Mouse (Mus musculus): ENCODE measurements around the gene Zmynd8. TPM values are rescaled to one million over a fixed set of nuclear protein-coding genes. Genes with fewer than 3 reads are reported as not detected.

Zmynd8 gene
- polyA plus RNA-seq, 1 experiment from 2014 or later = 81.5 TPM

DNA sequence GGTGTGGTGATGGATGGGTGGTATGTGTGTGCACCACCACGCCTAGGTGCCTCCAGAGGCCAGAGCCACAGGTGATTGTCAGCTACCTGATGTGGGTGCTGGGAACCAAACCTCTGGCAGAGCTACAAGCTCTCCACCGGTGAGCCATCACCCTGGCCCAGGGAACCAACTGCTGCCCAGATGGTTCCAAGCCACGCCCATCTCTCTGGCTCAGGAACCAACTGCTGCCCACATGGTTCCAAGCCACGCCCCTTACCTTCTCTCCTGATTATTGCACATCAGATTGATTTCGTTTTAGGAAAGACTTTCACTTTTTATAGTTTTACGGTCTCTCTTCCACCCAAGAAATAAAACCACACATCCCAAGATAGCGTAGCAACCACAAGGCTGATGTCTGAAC lies 150.8 kb downstream of the Zmynd8 start:
- H3K36me3 ChIP-seq (ENCODE audit: control insufficient read depth, insufficient read depth) = no peaks in the 10 kb centered on the region
- H3K27ac ChIP-seq (ENCODE audit: low read length) = no peak overlapping the region
- H3K27me3 ChIP-seq (replicated peaks; ENCODE audit: control insufficient read depth, insufficient read depth, low read length) = peaks cover 6% of the 10 kb centered on the region; the same call in 1 of the 2 replicates
- no peak overlapping the region for H3K4me3 ChIP-seq (replicated peaks; ENCODE audit: low read length)
- WGBS = 62% methylated on average over 7 of the region's 7 CpGs
- no peak overlapping the region for H3K4me2 ChIP-seq (ENCODE audit: low read length)
- ATAC-seq = no peak
- H3K9ac ChIP-seq (replicated peaks; ENCODE audit: low read depth, low read length) = no peak overlapping the region
- peaks cover 15% of the 10 kb centered on the region for H3K4me1 ChIP-seq (replicated peaks; ENCODE audit: control insufficient read depth, insufficient read depth, low read length)
- H3K9me3 ChIP-seq (ENCODE audit: control insufficient read depth, low read length) = no peaks in the 10 kb centered on the region

DNA sequence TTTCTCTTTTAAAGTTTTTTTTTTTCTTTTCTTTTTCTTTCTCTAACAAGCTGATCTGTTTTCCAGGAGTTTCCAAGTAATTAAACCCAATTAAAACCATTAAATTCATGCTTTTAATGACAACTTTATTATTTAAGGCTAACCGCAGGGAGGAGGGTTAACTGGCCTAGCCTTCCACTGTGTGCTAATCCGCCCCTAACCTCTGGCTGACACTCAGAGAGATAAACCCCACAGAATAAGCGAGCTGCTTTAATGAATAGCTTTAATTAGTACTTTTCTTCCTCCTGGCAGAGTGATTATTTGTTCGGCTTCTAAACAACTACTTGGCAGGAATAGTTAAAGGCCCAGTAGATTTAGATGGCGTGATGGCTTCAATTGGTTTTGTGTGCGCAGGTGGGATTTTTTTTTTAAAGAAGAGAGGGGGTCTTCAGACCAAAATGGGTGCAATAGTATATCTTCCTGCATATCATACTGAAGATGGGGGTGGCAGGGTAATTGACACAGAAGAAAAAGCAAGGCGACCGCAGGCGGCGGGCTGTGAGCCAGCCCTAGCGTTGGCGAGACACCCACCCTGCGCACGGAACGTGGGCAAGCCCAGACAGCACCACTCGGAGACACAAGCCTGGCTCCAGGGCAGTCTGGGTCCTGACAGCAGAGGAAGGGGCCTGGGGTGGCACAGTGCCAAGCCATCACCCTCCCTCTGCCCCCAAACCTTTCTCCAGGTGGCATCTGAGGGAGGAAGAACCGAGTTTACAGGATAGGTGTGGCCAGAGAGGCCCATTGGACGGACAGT lies 153.3 kb downstream of the Zmynd8 start:
- Histone ChIP-seq H3K9ac (replicated peaks; ENCODE audit: low read depth, low read length) (peak overlapping the region; percentile 22; the same call in 1 of the 2 replicates), H3K4me3 (replicated peaks; ENCODE audit: low read length) (no peak overlapping the region), H3K9me3 (ENCODE audit: control insufficient read depth, low read length) (no peaks in the 10 kb centered on the region), H3K4me2 (ENCODE audit: low read length) (peak overlapping the region; percentile 42), H3K4me1 (replicated peaks; ENCODE audit: control insufficient read depth, insufficient read depth, low read length) (peaks cover 23% of the 10 kb centered on the region), H3K27me3 (replicated peaks; ENCODE audit: control insufficient read depth, insufficient read depth, low read length) (peaks cover 11% of the 10 kb centered on the region; the same call in 1 of the 2 replicates), H3K36me3 (ENCODE audit: control insufficient read depth, insufficient read depth) (no peaks in the 10 kb centered on the region), H3K27ac (ENCODE audit: low read length) (peak overlapping the region; percentile 75)
- peak; percentile 92 for ATAC-seq
- WGBS = 5% methylated on average over 18 of the region's 18 CpGs

DNA sequence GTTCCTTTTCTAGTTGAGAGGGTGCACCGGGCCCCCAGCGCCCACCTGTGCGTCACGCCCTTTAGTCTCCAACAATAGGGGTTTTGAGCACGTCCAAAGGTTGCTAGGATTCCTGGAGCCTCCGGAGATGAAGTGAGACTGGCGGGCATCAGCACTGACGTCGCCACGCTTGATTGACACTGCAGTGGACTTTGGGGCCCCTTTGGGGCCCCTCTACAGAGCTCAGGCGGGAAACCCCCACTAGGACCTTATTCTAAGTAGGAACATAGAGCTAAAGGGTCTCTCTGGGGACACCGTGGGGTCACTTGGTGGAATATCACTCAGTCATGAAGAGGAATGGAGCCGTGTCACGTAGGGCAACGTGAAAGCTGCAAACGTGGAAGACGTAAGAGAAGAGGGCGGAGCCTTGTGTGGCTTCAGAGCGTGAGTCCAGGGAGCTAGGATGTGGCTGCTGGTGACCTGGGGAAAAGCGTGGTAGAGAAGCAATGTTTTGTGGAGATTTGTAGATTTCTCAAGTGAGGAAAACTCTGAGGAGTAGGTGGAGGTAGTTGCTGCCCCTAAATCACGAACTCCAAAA lies 156.5 kb downstream of the Zmynd8 start:
- ATAC-seq = no peak
- Histone ChIP-seq H3K27ac (ENCODE audit: low read length) (no peak overlapping the region), H3K27me3 (replicated peaks; ENCODE audit: control insufficient read depth, insufficient read depth, low read length) (peaks cover 5% of the 10 kb centered on the region; the same call in 1 of the 2 replicates), H3K4me1 (replicated peaks; ENCODE audit: control insufficient read depth, insufficient read depth, low read length) (peaks cover 23% of the 10 kb centered on the region), H3K4me2 (ENCODE audit: low read length) (no peak overlapping the region), H3K9ac (replicated peaks; ENCODE audit: low read depth, low read length) (no peak overlapping the region), H3K9me3 (ENCODE audit: control insufficient read depth, low read length) (no peaks in the 10 kb centered on the region), H3K4me3 (replicated peaks; ENCODE audit: low read length) (no peak overlapping the region), H3K36me3 (ENCODE audit: control insufficient read depth, insufficient read depth) (no peaks in the 10 kb centered on the region)
- WGBS = 28% methylated on average over 21 of the region's 21 CpGs

DNA sequence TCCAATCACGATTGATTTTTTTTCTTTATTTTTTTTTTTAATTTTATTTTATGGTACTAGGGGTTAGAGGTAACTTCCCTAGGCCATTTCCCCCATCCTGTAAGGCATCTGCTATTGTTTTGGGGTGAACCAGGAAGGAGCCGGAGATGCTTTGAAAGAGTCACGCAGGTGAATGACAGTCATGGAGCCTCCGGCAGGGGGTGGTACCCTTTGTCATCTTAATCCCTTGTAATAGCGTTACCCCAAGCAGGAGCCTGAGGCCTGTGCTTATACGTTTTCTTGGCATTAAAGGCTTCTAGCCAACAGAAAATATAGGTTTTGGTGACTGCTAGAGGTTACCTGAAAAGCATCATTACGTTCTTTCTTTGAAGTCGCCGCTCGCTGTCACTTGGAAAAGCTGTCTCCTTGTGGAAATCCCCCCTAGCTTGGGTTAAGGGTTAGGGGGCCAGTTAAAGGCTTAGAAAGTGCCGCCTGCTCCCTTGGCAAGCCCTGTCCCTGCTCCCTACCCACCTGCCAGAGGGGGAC lies 157.2 kb downstream of the Zmynd8 start:
- H3K4me2 ChIP-seq (ENCODE audit: low read length) = no peak overlapping the region
- no peak overlapping the region for H3K4me3 ChIP-seq (replicated peaks; ENCODE audit: low read length)
- no peaks in the 10 kb centered on the region for H3K9me3 ChIP-seq (ENCODE audit: control insufficient read depth, low read length)
- peaks cover 5% of the 10 kb centered on the region; the same call in 1 of the 2 replicates for H3K27me3 ChIP-seq (replicated peaks; ENCODE audit: control insufficient read depth, insufficient read depth, low read length)
- H3K4me1 ChIP-seq (replicated peaks; ENCODE audit: control insufficient read depth, insufficient read depth, low read length) = peaks cover 23% of the 10 kb centered on the region
- 15% methylated on average over 11 of the region's 11 CpGs for WGBS
- ATAC-seq = no peak
- H3K27ac ChIP-seq (ENCODE audit: low read length) = no peak overlapping the region
- H3K9ac ChIP-seq (replicated peaks; ENCODE audit: low read depth, low read length) = 0 out of 2 replicates have a peak overlapping the region, but pooled peaks have one; percentile 6
- no peaks in the 10 kb centered on the region for H3K36me3 ChIP-seq (ENCODE audit: control insufficient read depth, insufficient read depth)

DNA sequence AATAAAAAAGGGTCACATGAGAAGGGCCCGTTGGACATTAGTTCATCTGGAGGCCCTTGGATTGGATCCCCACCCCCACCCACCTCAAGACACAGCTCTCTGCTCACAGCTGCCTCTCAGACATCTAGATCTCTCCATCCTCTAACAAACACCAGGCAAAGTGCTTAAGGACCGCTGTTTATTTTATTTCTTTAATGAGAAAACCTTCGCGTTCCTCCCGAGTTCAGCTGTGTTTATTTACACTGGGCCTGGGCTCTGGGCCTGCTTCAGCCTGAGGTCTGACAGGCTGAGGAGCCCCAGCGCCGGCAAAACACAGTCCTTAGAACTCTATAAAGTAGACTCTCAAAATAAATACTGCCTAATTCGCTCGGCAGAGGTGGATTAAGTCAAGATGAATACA lies 157.8 kb downstream of the Zmynd8 start:
- H3K4me3 ChIP-seq (replicated peaks; ENCODE audit: low read length) = no peak overlapping the region
- H3K27ac ChIP-seq (ENCODE audit: low read length) = no peak overlapping the region
- ATAC-seq = no peak
- no peaks in the 10 kb centered on the region for H3K36me3 ChIP-seq (ENCODE audit: control insufficient read depth, insufficient read depth)
- H3K9ac ChIP-seq (replicated peaks; ENCODE audit: low read depth, low read length) = no peak overlapping the region
- H3K4me2 ChIP-seq (ENCODE audit: low read length) = no peak overlapping the region
- WGBS = 6% methylated on average over 9 of the region's 9 CpGs
- no peaks in the 10 kb centered on the region for H3K9me3 ChIP-seq (ENCODE audit: control insufficient read depth, low read length)
- H3K4me1 ChIP-seq (replicated peaks; ENCODE audit: control insufficient read depth, insufficient read depth, low read length) = peaks cover 22% of the 10 kb centered on the region
- H3K27me3 ChIP-seq (replicated peaks; ENCODE audit: control insufficient read depth, insufficient read depth, low read length) = peaks cover 5% of the 10 kb centered on the region; the same call in 1 of the 2 replicates

DNA sequence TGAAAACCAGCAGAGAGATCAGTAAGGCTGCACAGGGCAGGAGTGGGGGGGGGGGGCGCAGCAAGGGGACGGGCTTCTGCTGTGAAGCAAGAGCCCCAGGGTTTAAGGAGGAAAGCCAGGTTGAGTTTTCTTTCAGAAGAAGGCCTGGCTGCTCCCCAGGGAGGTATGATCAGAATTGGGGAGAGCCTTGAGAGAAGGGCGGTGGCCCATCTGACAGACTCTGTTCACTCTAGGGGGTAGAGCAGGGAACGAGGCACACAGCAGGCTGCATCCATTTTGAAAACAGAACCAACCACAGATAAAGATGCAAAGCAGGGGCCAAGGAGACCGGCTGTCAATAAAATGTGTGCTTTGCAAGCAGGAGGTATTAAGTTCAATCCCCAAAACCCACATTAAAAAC lies 158.4 kb downstream of the Zmynd8 start:
- WGBS = 35% methylated on average over 3 of the region's 5 CpGs
- H3K4me1 ChIP-seq (replicated peaks; ENCODE audit: control insufficient read depth, insufficient read depth, low read length) = peaks cover 16% of the 10 kb centered on the region
- H3K36me3 ChIP-seq (ENCODE audit: control insufficient read depth, insufficient read depth) = no peaks in the 10 kb centered on the region
- H3K9ac ChIP-seq (replicated peaks; ENCODE audit: low read depth, low read length) = no peak overlapping the region
- H3K27ac ChIP-seq (ENCODE audit: low read length) = no peak overlapping the region
- no peak for ATAC-seq
- H3K9me3 ChIP-seq (ENCODE audit: control insufficient read depth, low read length) = no peaks in the 10 kb centered on the region
- no peak overlapping the region for H3K4me2 ChIP-seq (ENCODE audit: low read length)
- no peak overlapping the region for H3K4me3 ChIP-seq (replicated peaks; ENCODE audit: low read length)
- peaks cover 5% of the 10 kb centered on the region; the same call in 1 of the 2 replicates for H3K27me3 ChIP-seq (replicated peaks; ENCODE audit: control insufficient read depth, insufficient read depth, low read length)

DNA sequence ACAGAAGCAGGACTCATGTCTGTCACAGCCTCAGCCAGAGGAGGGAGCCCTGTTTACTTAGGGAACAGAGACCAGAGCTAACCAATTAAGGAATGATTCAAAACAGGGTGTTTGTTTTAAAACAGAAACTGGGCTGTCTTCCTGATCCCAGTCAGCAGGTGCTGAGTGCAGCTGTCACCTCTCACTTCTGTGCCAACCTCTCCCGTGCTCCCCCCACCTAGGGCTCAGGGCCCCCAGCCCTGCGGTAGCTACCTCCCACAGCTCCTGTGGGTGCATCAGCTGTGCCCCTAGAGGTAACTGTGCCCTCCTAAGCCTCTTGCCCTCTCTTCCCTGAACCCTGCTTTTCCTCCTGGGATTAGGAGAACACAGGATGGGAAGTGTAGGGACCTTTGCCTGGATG lies 162.5 kb downstream of the Zmynd8 start:
- Histone ChIP-seq H3K4me1 (replicated peaks; ENCODE audit: control insufficient read depth, insufficient read depth, low read length) (peaks cover 7% of the 10 kb centered on the region; the same call in 1 of the 2 replicates), H3K9me3 (ENCODE audit: control insufficient read depth, low read length) (no peaks in the 10 kb centered on the region), H3K4me2 (ENCODE audit: low read length) (no peak overlapping the region), H3K9ac (replicated peaks; ENCODE audit: low read depth, low read length) (no peak overlapping the region), H3K4me3 (replicated peaks; ENCODE audit: low read length) (no peak overlapping the region), H3K27ac (ENCODE audit: low read length) (no peak overlapping the region), H3K27me3 (replicated peaks; ENCODE audit: control insufficient read depth, insufficient read depth, low read length) (no peaks in the 10 kb centered on the region), H3K36me3 (ENCODE audit: control insufficient read depth, insufficient read depth) (no peaks in the 10 kb centered on the region)
- ATAC-seq = no peak
- WGBS = 34% methylated on average over 2 of the region's 2 CpGs

Small RNA genes within 50 kb of the gene (microRNA-seq; reads per million reads assigned to microRNA genes)
- not detected for gene Gm22692

Other genes starting within 250 kb of the Zmynd8 start
- gene Ncoa3, start 93.6 kb upstream of the Zmynd8 start, polyA plus RNA-seq (2015; fragmentation: Nextera tagmentation; extraction: Ambion mirVana) = 10.6 and 11.3 TPM in 2 replicates